Mouse (Mus musculus) myocyte (in vitro differentiated cells): ENCODE results near the gene Trim16.

Source experiments
- CEBPB ChIP-seq: IDR thresholded peaks from 2 replicates; pipeline ENCODE4 v1.6.1; 2011; ENCODE audit warnings: mild to moderate bottlenecking, moderate library complexity; ENCODE audit not compliant: poor library complexity, insufficient read depth, severe bottlenecking
- E2F4 ChIP-seq: IDR thresholded peaks from one replicate; pipeline ENCODE4 v1.6.1; 2011; ENCODE audit warnings: mild to moderate bottlenecking, control low read depth, moderate library complexity; ENCODE audit not compliant: insufficient read depth
- MAX ChIP-seq: IDR thresholded peaks from one replicate; pipeline ENCODE4 v1.6.1; 2011; ENCODE audit warnings: low read depth, mild to moderate bottlenecking, control low read depth
- MYOD1 ChIP-seq, 3 experiments: IDR thresholded peaks; one replicate each; pipeline ENCODE4 v1.6.1; 2011; ENCODE audit warnings: control low read depth in 2 of 3, low read depth in 2 of 3, mild to moderate bottlenecking in 2 of 3, moderate library complexity in 1 of 3; ENCODE audit not compliant: insufficient read length in 2 of 3, control insufficient read depth in 1 of 3
- MYOG ChIP-seq, 3 experiments: IDR thresholded peaks; one replicate each; pipeline ENCODE4 v1.6.1; 2011; ENCODE audit warnings: control low read depth in 2 of 3, low read depth in 2 of 3, mild to moderate bottlenecking in 2 of 3; ENCODE audit not compliant: insufficient read length in 2 of 3, control insufficient read depth in 1 of 3, insufficient read depth in 1 of 3
- POLR2A ChIP-seq: IDR thresholded peaks from one replicate; pipeline ENCODE4 v1.6.1; 2011; ENCODE audit warnings: low read depth, mild to moderate bottlenecking, control low read depth, moderate library complexity; ENCODE audit not compliant: insufficient read length
- REST ChIP-seq: IDR thresholded peaks from one replicate; pipeline ENCODE4 v1.6.1; 2011; ENCODE audit warnings: mild to moderate bottlenecking, control low read depth, moderate library complexity; ENCODE audit not compliant: insufficient read depth, insufficient read length
- SRF ChIP-seq: IDR thresholded peaks from one replicate; pipeline ENCODE4 v1.6.1; 2011; ENCODE audit warnings: low read depth; ENCODE audit not compliant: control insufficient read depth, insufficient read length
- TCF12 ChIP-seq: IDR thresholded peaks from one replicate; pipeline ENCODE4 v1.6.1; 2011; ENCODE audit warnings: mild to moderate bottlenecking, control low read depth; ENCODE audit not compliant: poor library complexity, insufficient read depth, severe bottlenecking
- USF1 ChIP-seq: IDR thresholded peaks from one replicate; pipeline ENCODE4 v1.6.1; 2011; ENCODE audit warnings: low read depth, mild to moderate bottlenecking, control low read depth, moderate library complexity

DNA sequence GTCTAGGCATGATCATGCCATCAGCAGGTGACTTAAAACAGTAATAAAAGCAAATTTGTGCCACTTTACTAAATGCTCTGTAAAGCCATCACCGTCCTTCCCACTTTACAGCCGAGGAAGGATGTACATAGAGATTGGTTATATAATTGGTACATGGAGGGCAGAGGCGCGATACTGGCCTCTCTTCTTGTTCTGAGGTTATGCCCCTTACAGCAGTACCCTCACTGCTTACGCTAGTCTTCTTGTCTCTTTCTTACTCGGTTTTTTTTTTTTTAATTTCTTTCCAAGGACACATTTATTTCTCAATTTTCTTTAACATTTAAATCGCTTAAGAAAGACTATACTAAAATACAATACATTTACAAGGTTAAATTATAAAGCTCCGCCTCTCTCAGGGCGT is 58.7 kb downstream of the Trim16 start:
- no peak for TF ChIP-seq CEBPB
- TF ChIP-seq POLR2A, result no peak
- no peak for TF ChIP-seq E2F4
- TF ChIP-seq TCF12, result no peak
- TF ChIP-seq MYOD1 (IDR thresholded peaks at IDR 0.05; ENCODE audit: control insufficient read depth in 1 of 3, insufficient read length in 2 of 3, low read depth in 2 of 3), result no peak
- no peak for TF ChIP-seq MAX
- no peak for TF ChIP-seq SRF
- TF ChIP-seq REST, result no peak
- TF ChIP-seq MYOG (IDR thresholded peaks at IDR 0.05; ENCODE audit: control insufficient read depth in 1 of 3, insufficient read depth in 1 of 3, insufficient read length in 2 of 3, low read depth in 2 of 3), result no peak
- TF ChIP-seq USF1, result no peak
